Mouse (Mus musculus): ENCODE results near the gene Tbc1d23. TPM values are rescaled to one million over a fixed set of nuclear protein-coding genes. Genes with fewer than 3 reads are reported as not detected.
"Not testable (repeated sequence)": the region's sequence is repeated elsewhere in the genome, so short reads cannot be mapped to it uniquely, and the experiment has no call there.

Tbc1d23 gene
- polyA plus RNA-seq, 1 experiment, result 0.07 TPM

DNA sequence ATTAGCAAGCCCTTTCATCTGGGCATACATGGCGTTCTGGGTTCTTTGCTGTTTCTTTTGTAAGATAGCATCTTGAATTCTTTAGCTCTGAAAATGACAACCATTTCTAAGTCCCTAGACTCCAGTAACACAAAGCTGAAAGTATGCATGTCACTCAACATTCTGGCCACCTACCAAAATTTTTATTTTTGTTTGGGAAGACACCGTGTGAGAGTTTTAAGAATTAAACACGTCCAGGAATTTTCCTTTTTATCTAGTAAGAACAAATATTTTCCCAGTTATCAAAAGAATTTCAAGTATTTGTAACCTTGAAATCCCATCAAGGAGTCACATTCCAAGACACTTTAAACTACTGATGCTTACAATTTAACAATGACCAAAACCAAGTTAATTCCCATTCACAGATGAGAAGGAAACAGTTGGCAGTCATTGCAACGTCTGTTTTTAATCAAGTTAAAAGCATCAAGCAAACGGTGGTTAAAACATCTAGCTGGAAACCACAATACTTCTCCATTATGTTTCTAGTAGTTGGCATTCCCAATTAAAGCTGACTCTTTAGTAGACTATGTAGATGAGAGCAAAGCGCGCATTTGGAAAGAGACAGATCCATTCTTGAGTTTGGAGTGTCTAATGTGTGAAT, 4.7 kb upstream of the Tbc1d23 start:
- peaks cover 8% of the 10 kb centered on the region for H3K4me1 ChIP-seq (ENCODE audit: control insufficient read depth)
- no peak for TF ChIP-seq GATA1 (IDR thresholded peaks at IDR 0.05; ENCODE audit: low read length)
- no peaks in the 10 kb centered on the region for H3K9me3 ChIP-seq (ENCODE audit: control insufficient read depth, low read length)
- no peaks in the 10 kb centered on the region for H3K27me3 ChIP-seq (ENCODE audit: control insufficient read depth)
- no peaks in the 10 kb centered on the region for H3K36me3 ChIP-seq (ENCODE audit: control insufficient read depth)
- H3K4me3 ChIP-seq (replicated peaks), result no peak overlapping the region

DNA sequence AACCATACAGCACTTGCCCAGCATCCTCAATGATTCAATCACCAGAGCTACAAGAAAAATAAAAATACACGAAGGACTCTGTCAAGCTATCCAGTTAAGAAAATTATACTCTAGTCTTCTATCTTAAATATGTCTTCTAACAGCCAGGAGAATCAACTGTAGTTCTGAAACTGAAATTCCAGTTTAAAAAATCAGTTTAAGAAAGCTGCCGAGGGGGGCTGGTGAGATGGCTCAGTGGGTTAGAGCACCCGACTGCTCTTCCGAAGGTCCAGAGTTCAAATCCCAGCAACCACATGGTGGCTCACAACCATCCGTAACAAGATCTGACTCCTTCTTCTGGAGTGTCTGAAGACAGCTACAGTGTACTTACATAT, 620 bp upstream of the Tbc1d23 start:
- not testable (repeated sequence) for H3K9me3 ChIP-seq (ENCODE audit: control insufficient read depth, low read length); H3K36me3 ChIP-seq (ENCODE audit: control insufficient read depth); H3K27me3 ChIP-seq (ENCODE audit: control insufficient read depth)
- Histone ChIP-seq H3K4me3 (replicated peaks) (peak overlapping the region; percentile 94), H3K4me1 (ENCODE audit: control insufficient read depth) (peaks cover 22% of the 10 kb centered on the region)

DNA sequence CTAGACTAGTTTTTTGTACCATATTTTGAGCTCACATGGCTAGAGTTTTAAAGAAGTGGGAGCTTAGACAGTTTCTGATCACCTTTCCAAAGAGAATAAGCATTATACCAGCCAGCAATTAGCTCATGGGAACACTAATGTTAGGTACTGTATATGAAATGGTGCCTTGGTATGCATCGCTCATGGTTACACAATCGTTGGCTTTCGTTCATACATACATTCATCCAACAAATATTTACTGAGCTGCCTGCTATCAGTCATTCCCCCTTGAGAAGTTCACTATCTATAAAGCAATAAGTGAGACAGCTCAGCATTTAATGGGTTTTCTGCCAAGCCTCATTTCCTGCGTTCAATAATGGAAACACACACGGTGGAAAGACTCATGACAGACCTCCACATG, 4.9 kb downstream of the Tbc1d23 start:
- Histone ChIP-seq H3K4me3 (replicated peaks) (no peak overlapping the region), H3K27me3 (ENCODE audit: control insufficient read depth) (no peaks in the 10 kb centered on the region), H3K4me1 (ENCODE audit: control insufficient read depth) (peaks cover 19% of the 10 kb centered on the region), H3K36me3 (ENCODE audit: control insufficient read depth) (peaks cover 3% of the 10 kb centered on the region; the same call in 1 of the 2 replicates), H3K9me3 (ENCODE audit: control insufficient read depth, low read length) (no peaks in the 10 kb centered on the region)
- TF ChIP-seq GATA1 (IDR thresholded peaks at IDR 0.05; ENCODE audit: low read length) (no peak), TAL1 (IDR thresholded peaks at IDR 0.05; ENCODE audit: low read length) (no peak)

DNA sequence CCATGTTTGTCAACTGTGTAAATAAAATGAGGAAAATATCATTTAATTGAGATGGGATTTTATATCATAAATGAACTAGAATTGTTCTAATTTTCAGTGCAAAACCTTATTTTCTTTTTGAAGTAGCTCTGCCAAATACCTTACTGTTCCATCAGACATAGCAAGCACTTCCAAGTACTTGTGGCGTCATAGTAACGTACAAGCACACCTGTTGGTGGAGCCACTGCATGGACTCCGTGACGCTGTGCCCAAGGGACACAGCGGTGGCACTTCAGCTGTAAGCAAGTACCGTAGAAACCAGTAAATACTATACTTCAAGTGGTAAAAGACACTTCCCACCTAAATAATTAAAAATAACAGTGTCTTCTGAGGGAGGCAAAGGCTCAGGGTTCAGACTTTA, 10.9 kb downstream of the Tbc1d23 start:
- Histone ChIP-seq H3K27me3 (ENCODE audit: control insufficient read depth) (no peaks in the 10 kb centered on the region), H3K4me1 (ENCODE audit: control insufficient read depth) (no peaks in the 10 kb centered on the region), H3K36me3 (ENCODE audit: control insufficient read depth) (peaks cover 8% of the 10 kb centered on the region), H3K4me3 (replicated peaks) (no peak overlapping the region), H3K9me3 (ENCODE audit: control insufficient read depth, low read length) (no peaks in the 10 kb centered on the region)
- TF ChIP-seq GATA1 (IDR thresholded peaks at IDR 0.05; ENCODE audit: low read length), result no peak
- no peak for TF ChIP-seq TAL1 (IDR thresholded peaks at IDR 0.05; ENCODE audit: low read length)

DNA sequence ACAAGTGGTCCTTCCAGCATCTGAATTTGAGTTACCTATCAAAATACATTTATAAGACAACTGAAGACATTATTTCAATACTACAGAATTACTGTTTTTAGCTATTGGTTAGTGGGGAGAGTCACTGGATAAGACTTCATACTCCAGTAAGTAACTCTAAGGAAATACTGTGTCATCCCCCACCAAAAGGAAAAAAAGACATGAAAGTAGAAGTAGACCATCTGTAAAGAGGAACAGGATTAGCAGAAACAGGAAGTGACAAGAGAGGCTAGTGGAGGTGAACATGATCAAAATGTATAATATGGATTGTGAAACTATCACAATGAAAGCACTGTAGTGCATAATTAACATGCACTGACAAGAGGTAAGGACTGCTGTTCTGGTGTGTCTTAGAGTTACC, 15.3 kb downstream of the Tbc1d23 start:
- H3K36me3 ChIP-seq (ENCODE audit: control insufficient read depth), result peaks cover 25% of the 10 kb centered on the region

DNA sequence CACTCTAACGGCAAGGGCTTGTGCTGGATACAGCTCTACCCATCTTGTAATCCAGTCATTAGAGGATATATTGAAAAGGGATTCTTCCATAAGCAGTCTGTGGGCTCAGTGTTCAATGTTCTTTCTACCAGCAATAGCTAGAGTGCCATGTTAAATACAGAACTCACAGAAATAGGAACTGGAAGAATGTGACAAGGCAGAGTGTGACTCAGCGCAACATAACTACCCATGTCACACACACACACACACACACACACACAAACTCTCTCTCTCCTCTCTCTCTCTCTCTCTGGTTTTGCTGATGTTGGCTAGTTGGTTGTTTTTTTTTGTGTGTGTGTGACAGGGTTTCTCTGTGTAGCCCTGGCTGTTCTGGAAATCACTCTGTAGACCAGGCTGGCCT, 20.3 kb downstream of the Tbc1d23 start:
- H3K4me3 ChIP-seq (replicated peaks), result no peak overlapping the region
- peaks cover 42% of the 10 kb centered on the region for H3K36me3 ChIP-seq (ENCODE audit: control insufficient read depth)
- TF ChIP-seq TAL1 (IDR thresholded peaks at IDR 0.05; ENCODE audit: low read length), result no peak
- TF ChIP-seq GATA1 (IDR thresholded peaks at IDR 0.05; ENCODE audit: low read length), result no peak
- no peaks in the 10 kb centered on the region for H3K27me3 ChIP-seq (ENCODE audit: control insufficient read depth)
- H3K9me3 ChIP-seq (ENCODE audit: control insufficient read depth, low read length), result no peaks in the 10 kb centered on the region
- no peaks in the 10 kb centered on the region for H3K4me1 ChIP-seq (ENCODE audit: control insufficient read depth)

More for the DNA sequence above, 15.3 kb downstream of the Tbc1d23 start:
- TF ChIP-seq GATA1 (IDR thresholded peaks at IDR 0.05; ENCODE audit: low read length) (no peak), TAL1 (IDR thresholded peaks at IDR 0.05; ENCODE audit: low read length) (no peak)
- Histone ChIP-seq H3K27me3 (ENCODE audit: control insufficient read depth) (no peaks in the 10 kb centered on the region), H3K9me3 (ENCODE audit: control insufficient read depth, low read length) (no peaks in the 10 kb centered on the region), H3K4me3 (replicated peaks) (no peak overlapping the region), H3K4me1 (ENCODE audit: control insufficient read depth) (no peaks in the 10 kb centered on the region)

GRCm38 (mm10) chr16:57208342-57208741, 23.0 kb downstream of the Tbc1d23 start:
- H3K27me3 ChIP-seq (ENCODE audit: control insufficient read depth), result no peaks in the 10 kb centered on the region
- H3K4me3 ChIP-seq (replicated peaks), result no peak overlapping the region
- peaks cover 40% of the 10 kb centered on the region for H3K36me3 ChIP-seq (ENCODE audit: control insufficient read depth)
- H3K4me1 ChIP-seq (ENCODE audit: control insufficient read depth), result no peaks in the 10 kb centered on the region
- TF ChIP-seq TAL1 (IDR thresholded peaks at IDR 0.05; ENCODE audit: low read length) (no peak), GATA1 (IDR thresholded peaks at IDR 0.05; ENCODE audit: low read length) (no peak)
- H3K9me3 ChIP-seq (ENCODE audit: control insufficient read depth, low read length), result no peaks in the 10 kb centered on the region

DNA sequence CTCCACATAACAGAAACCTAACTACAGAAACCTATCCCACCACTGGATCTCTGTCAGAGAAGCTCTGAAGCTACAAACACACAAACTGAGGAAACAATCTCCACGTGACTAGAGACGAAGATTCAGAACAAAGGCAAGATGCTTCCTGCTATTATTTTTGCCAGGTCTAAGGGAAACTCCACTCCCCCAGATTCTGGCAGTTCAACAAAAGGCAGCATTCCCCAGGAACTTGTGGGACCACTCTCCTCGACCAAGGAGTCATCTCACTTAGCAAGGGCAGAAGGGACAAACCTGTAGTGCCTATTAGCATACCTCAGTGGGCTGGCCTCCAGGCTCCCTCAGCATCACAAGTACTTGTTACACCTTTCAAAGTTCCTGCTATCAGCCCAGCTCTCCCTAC, 34.0 kb downstream of the Tbc1d23 start:
- Histone ChIP-seq H3K36me3 (ENCODE audit: control insufficient read depth) (peaks cover 43% of the 10 kb centered on the region), H3K4me1 (ENCODE audit: control insufficient read depth) (no peaks in the 10 kb centered on the region), H3K4me3 (replicated peaks) (no peak overlapping the region), H3K27me3 (ENCODE audit: control insufficient read depth) (no peaks in the 10 kb centered on the region), H3K9me3 (ENCODE audit: control insufficient read depth, low read length) (no peaks in the 10 kb centered on the region)
- TF ChIP-seq TAL1 (IDR thresholded peaks at IDR 0.05; ENCODE audit: low read length) (no peak), GATA1 (IDR thresholded peaks at IDR 0.05; ENCODE audit: low read length) (no peak)

- H3K4me1 ChIP-seq (ENCODE audit: control insufficient read depth), result no peaks in the 10 kb centered on the region
- H3K9me3 ChIP-seq (ENCODE audit: control insufficient read depth, low read length), result no peaks in the 10 kb centered on the region
- H3K4me3 ChIP-seq (replicated peaks), result no peak overlapping the region
- peaks cover 50% of the 10 kb centered on the region for H3K36me3 ChIP-seq (ENCODE audit: control insufficient read depth)
- no peaks in the 10 kb centered on the region for H3K27me3 ChIP-seq (ENCODE audit: control insufficient read depth)
- no peak for TF ChIP-seq TAL1 (IDR thresholded peaks at IDR 0.05; ENCODE audit: low read length)
- TF ChIP-seq GATA1 (IDR thresholded peaks at IDR 0.05; ENCODE audit: low read length), result no peak
Observed at GRCm38 (mm10) chr16:57196590-57196989, 34.7 kb downstream of the Tbc1d23 start.

- Histone ChIP-seq H3K36me3 (ENCODE audit: control insufficient read depth) (peaks cover 40% of the 10 kb centered on the region), H3K4me1 (ENCODE audit: control insufficient read depth) (peaks cover 10% of the 10 kb centered on the region), H3K4me3 (replicated peaks) (no peak overlapping the region), H3K9me3 (ENCODE audit: control insufficient read depth, low read length) (no peaks in the 10 kb centered on the region), H3K27me3 (ENCODE audit: control insufficient read depth) (no peaks in the 10 kb centered on the region)
- TF ChIP-seq GATA1 (IDR thresholded peaks at IDR 0.05; ENCODE audit: low read length) (no peak), TAL1 (IDR thresholded peaks at IDR 0.05; ENCODE audit: low read length) (no peak)
Observed at GRCm38 (mm10) chr16:57191214-57191613, 40.1 kb downstream of the Tbc1d23 start.

All from erythroblast, embryonic 14.5 days (primary cell).